Mouse (Mus musculus): ENCODE results near the gene Git1. TPM values are rescaled to one million over a fixed set of nuclear protein-coding genes. Genes with fewer than 3 reads are reported as not detected.

Git1 gene
- total RNA-seq (2012; rRNA removed) (28.9 and 30.8 TPM in 2 replicates), total RNA-seq (2014; rRNA removed) (8.0 and 8.8 TPM in 2 replicates), polyA plus RNA-seq (2012; ENCODE audit: insufficient read length, low read depth) (53.3 and 57.8 TPM in 2 replicates)

GRCm38 (mm10) chr11:77493512-77494343 lies at the start of gene Git1:
TSS of gene Git1 (plus strand) at chr11:77493562.
- dilution Hi-C loops (cut with MboI; ENCODE audit: extremely low pct_ligation_motif_present, extremely low pct_unique_long_range_greater_than_20kb, low sequenced_read_pairs) (no loop called here), in situ Hi-C loops (cut with MboI; ENCODE audit: low pct_ligation_motif_present, low pct_unique_long_range_greater_than_20kb, low sequenced_read_pairs) (no loop called here)
- peak; percentile 61 for DNase-seq (ENCODE audit: extremely low read depth)
- Histone ChIP-seq H3K4me2 (ENCODE audit: insufficient read depth, low read depth, poor library complexity, severe bottlenecking) (peak within 1 kb of the TSS; percentile 90), H3K9ac (ENCODE audit: insufficient read depth, low read depth) (peak within 1 kb of the TSS; percentile 95), H3K36me3 (replicated peaks in 1 of 2; ENCODE audit: control insufficient read depth in 1 of 2, insufficient read depth in 1 of 2, low read length in 1 of 2) (peaks cover 0 to 26% of the 10 kb centered on the region in 2 experiments), H3K9me3 (replicated peaks; ENCODE audit: low read length) (no peaks in the 10 kb centered on the region), H3K79me2 (replicated peaks; ENCODE audit: control insufficient read depth, extremely low read depth, insufficient read depth, poor library complexity, severe bottlenecking) (peaks cover 34% of the 10 kb centered on the region), H3K4me1 (ENCODE audit: control insufficient read depth in 1 of 2, insufficient read depth in 2 of 2) (peaks cover 24 to 71% of the 10 kb centered on the region in 2 experiments), H3K27me3 (replicated peaks) (peaks cover 21% of the 10 kb centered on the region), H3K4me3 (replicated peaks in 1 of 3; ENCODE audit: low read depth in 2 of 3, low read length in 2 of 3, poor library complexity in 1 of 3) (peak within 1 kb of the TSS; percentile 84 to 99 (median 98)), H3K27ac (ENCODE audit: insufficient read depth, low read depth) (peak within 1 kb of the TSS; percentile 49)
- peak; percentile 39 for TF ChIP-seq ELF1 (IDR thresholded peaks at IDR 0.05; ENCODE audit: low read depth, low read length)
- TF ChIP-seq RCOR1 (conservative IDR thresholded peaks at IDR 0.05; ENCODE audit: low read depth, low read length) = no peak
- no peak for TF ChIP-seq PAX5 (IDR thresholded peaks at IDR 0.05; ENCODE audit: low read length)
- TF ChIP-seq HCFC1 (IDR thresholded peaks at IDR 0.05; ENCODE audit: low read depth, low read length) = peak; percentile 23; the same call in 1 of the 2 replicates
- TF ChIP-seq RAD21 (IDR thresholded peaks at IDR 0.05; ENCODE audit: low read depth, low read length) = no peak
- peak in 1 of 2 experiments; percentile 23; a peak in 1 of 4 replicates for TF ChIP-seq CTCF (conservative IDR thresholded peaks at IDR 0.05 in 1 of 2, IDR thresholded peaks at IDR 0.05 in 1 of 2; ENCODE audit: low read depth in 2 of 2, low read length in 2 of 2)
- TF ChIP-seq MAFK (IDR thresholded peaks at IDR 0.05; ENCODE audit: insufficient replicate concordance, low read length) = no peak
- no peak for TF ChIP-seq USF2 (conservative IDR thresholded peaks at IDR 0.05; ENCODE audit: low read depth, low read length)
- no peak for TF ChIP-seq TBP (conservative IDR thresholded peaks at IDR 0.05; ENCODE audit: low read depth, low read length)
- TF ChIP-seq ZKSCAN1 (IDR thresholded peaks at IDR 0.05; ENCODE audit: borderline replicate concordance, low read depth, low read length) = no peak
- no peak for TF ChIP-seq NRF1 (IDR thresholded peaks at IDR 0.05; ENCODE audit: low read depth, low read length)
- 0 out of 2 replicates have a peak, but pooled peaks have one; percentile 19 for TF ChIP-seq MYC (IDR thresholded peaks at IDR 0.05; ENCODE audit: low read depth, low read length)
- no peak; the same call in 1 of the 2 replicates for TF ChIP-seq MEF2A (IDR thresholded peaks at IDR 0.05; ENCODE audit: borderline replicate concordance, low read depth, low read length)
- no peak for TF ChIP-seq ZNF384 (IDR thresholded peaks at IDR 0.05; ENCODE audit: low read depth, low read length)
- TF ChIP-seq SIN3A (IDR thresholded peaks at IDR 0.05; ENCODE audit: low read length) = no peak; the same call in 1 of the 2 replicates
- no peak for TF ChIP-seq E2F4 (IDR thresholded peaks at IDR 0.05; ENCODE audit: insufficient replicate concordance, low read depth, low read length)
- no peak for TF ChIP-seq NELFE (IDR thresholded peaks at IDR 0.05; ENCODE audit: low read depth, low read length)
- TF ChIP-seq POLR2AphosphoS2 (IDR thresholded peaks at IDR 0.05; ENCODE audit: low read depth, low read length) = no peak
- TF ChIP-seq BHLHE40 (IDR thresholded peaks at IDR 0.05; ENCODE audit: low read depth, low read length) = peak; percentile 71
- TF ChIP-seq JUN (IDR thresholded peaks at IDR 0.05; ENCODE audit: insufficient read depth, low read depth, low read length) = no peak
- peak; percentile 76 for TF ChIP-seq UBTF (IDR thresholded peaks at IDR 0.05; ENCODE audit: low read depth, low read length)
- TF ChIP-seq ZMIZ1 (IDR thresholded peaks at IDR 0.05; ENCODE audit: low read depth, low read length) = no peak

All from CH12.LX (cell line).